Mouse (Mus musculus) layer of hippocampus, adult 9-10 months (tissue): ENCODE results near the gene Mrpl9.

Source experiments
- DNase-seq: peaks from one replicate; pipeline ENCODE4 v3.0.0; 2022; ENCODE audit warnings: low spot score

The Mrpl9 gene

DNA sequence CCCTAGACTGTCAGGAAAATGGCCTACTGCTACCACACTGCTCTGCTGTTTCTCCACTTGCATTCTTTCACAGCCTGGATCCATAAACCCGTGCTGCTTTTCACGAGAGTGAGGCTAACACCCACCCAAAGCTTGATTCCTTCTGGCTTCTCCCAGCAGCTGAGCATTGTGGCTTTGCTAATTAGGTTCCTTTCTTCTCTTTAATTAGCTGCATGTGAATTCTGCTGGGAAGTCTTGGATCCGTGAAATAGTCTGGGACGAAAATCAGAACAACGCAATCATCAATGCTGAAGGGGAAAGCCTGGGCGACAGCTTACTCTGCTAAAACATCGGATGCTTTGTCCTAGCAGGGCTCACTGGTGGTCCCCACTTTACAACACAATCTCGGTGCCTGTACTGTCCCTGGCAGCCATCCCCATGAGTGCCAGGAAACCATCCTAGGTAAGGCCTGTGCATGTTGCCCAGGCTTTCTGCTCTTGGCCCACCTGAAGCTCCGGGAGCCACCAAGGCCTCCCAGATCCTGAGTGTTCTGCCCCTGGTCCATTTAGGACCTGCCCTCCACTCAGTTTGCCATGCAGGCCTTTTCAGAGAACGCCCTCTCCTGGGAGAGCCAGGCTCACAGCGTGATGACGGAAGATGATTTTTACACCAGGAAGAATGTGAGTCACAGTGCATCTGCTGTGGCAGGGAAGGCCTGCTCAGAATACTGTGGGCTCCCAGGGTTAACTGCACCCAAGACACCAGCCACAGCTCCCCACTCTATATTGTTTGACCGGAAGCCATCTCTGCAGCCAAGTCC, 22.7 kb downstream of the Mrpl9 start:
- DNase-seq: no peak

DNA sequence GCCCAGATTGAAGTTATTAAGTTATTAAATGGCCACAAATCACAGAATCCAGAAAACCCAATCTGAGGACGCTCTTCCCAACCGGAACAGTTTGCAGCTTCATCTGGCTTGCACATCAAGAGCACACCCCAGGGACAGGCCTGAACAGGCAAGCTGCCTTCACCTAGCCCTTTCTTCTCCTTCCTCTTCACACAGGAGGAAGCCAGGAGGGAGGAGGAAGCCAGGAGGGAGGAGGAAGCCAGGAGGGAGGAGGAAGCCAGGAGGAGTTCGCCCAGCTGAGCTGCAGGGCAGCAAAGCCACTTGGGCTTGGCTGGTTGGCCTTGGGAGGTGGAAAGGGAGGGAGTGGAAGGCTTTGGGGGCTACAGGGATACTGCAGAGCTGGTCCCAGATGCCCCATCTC, 25.8 kb downstream of the Mrpl9 start:
- no peak for DNase-seq

DNA sequence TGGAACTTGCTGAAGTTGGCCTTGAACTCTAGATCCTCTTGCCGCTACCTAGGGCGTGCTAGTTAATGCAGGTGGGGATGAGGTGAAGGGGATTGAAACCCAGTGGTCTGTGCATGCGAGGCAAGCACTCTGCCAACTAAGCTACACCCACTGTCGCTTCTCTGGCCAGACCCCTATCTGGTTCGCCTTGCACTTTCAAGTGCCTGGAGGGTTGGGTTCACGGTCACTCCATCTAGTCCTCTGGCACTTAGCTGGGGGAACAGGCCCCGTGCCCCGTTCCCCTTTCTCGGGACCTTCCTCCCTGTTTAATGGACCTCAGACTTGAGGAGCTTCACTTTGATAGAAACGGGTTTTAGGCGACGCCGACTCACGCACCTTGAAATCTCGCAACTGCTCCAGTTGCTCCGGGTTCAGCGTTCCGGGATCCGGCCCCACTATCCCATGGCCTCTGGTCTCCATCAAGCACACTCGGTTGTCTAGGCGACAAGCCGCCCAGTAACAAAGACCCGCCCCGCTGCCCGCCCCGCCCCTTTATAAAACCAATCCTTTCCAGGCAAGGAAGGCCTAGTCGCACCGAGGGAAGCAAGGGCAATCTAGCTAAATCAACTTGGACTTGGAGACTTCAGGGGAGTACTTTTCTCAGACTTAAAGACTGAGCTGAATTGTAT, 29.5 kb downstream of the Mrpl9 start:
- no peak for DNase-seq

DNA sequence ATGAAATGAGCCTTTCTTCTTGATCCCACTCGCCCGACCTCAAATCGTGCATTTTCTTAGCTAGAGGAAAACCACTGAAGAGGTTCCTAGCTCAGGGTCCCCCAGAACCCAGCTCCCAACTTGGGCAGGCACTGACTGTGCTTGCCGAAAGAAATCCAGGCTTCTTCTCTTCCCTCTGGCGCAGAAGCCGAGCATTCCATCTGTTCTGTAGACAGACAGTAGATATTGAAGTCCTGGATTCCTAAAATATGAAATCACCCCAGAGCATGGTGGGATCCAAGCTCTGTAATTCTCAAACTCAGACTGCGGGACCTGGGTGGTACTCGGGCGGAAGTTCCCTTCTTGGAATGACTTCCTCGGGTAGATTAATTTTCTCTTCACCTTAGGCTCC, 30.0 kb downstream of the Mrpl9 start:
- no peak for DNase-seq

DNA sequence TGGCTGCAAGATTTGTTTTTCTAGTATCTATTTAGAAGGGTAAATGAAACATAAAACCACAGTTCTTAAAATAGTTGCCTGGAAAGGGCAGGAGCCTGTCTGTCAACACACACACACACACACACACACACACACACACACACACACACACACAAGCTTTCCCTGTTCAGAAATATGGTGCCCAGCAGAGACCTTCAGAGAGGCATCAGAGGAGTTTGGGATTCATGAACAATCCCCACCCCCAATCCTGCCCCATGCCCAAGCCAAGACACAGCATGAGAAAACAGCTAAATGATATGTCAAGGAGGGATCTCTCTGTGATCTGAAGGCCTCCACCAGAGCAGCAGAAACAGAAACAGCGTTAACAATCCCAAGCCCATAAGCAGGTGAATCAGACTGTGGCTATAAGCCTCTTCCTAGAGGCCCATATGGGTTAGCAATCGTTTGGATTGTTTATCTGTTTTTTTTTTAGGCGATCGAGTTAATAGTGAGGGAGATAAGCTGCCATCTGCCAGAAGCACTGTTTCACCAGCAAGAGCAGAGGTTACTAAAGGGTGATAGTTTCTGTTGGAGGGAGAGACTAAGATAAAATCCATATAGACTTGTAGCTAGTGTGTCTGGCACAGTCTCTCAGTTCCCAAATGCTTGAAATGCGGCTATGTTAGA, 30.6 kb downstream of the Mrpl9 start:
- no peak for DNase-seq

DNA sequence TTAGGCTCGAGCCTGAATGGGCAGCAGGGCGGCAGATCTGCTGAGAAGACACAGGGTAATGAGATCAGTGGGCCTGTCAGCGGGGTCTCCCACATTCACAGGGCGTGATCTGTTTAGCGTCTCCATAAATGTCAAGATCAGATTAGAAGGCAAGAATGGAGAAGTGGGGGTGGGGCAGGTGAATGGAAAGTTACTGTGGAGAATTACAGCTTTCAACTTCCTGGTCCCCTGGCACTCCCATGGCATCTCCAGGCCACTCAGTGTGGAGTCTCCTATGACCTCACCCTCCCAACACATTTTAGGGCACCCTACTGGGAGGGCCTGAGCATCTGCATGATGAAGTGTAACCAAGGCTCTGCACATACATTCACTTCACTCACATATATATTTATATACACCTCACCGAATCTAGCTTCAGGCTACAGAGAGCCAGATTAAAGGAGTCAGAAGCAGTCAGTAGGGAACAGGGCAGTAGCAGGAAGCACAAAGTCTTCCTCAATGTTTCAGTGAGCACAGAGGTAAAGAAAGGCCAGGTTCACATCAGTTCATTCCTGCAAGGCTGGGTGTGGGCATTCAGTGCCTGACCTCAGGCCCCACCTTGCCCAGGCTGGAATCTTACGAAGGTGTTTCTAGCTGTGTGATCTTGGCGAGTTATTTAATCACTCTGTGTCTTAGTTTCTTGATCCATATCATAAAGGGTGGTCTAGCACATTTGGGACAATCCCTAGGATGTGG, 33.4 kb downstream of the Mrpl9 start:
- no peak for DNase-seq

DNA sequence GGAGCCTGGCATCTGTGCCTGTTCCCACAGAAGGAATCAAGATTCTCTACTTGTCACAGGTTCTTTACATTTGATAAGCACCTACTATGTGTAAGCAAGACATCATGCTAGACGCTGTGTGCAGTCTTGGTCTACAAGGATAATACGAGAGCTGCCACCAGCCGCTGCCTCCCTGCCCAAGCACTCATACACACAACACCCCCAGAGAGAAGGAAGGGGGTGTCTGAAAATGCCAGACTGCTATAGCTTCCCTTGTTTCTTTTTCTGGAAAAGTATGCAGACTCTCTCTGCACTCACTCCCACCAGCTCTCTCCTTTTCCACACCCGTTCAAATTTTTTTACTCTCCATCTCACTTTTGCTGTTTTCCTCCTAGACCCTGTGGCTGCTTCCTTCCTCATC, 34.3 kb downstream of the Mrpl9 start:
- no peak for DNase-seq

DNA sequence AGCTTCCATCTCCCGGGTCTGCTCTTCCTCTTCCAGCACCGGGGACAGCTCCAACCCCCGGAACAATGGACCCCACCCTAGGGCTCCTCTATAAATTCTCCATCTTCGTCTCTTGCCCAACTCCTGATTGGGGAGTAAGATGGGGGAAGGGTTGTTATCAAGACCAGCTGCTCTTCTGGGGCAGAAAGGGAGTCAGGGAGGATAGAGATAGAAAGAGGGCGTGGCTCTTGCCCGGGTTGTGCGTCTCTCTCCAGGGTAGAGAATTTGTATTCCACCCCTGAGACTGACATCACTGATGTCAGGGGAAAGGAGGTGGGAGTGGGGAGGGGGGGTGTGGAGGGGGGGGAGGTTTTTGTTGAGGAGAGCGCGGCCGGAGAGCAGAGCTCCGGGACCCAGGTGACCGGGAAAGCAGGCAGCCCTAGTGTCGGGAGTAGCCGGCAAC, 34.9 kb downstream of the Mrpl9 start, which contains the start of gene Celf3:
Gene Celf3 (plus strand): TSS at position 315 of the 442 bp plus-strand sequence.
- no peak for DNase-seq

DNA sequence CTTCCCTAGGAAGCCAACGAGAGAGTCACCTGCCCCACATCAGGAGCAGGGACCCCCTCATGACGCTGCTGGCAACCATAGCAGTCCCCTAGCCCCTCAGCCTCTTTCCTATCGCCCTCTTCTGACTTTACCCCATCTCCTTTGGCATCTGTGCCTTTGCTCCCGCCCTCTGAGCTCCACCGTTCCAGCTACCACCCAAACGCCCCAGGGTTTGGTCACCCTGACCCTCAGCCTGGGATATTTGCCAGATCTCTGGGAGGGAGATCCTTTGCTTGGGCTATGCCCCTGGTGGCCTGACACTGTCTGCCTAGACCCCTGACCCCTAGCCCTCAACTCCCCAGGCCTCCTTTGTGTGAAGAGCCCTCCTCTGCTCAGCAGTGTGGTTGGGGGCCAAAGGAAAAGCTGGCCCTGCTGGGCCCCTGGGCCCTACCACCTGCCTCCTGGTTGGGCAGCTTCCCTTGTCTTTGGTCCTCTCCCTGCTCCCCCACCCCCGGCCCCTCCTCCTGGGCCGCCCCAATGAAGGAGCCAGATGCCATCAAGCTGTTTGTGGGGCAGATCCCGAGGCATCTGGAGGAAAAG, 35.6 kb downstream of the Mrpl9 start:
- no peak for DNase-seq

DNA sequence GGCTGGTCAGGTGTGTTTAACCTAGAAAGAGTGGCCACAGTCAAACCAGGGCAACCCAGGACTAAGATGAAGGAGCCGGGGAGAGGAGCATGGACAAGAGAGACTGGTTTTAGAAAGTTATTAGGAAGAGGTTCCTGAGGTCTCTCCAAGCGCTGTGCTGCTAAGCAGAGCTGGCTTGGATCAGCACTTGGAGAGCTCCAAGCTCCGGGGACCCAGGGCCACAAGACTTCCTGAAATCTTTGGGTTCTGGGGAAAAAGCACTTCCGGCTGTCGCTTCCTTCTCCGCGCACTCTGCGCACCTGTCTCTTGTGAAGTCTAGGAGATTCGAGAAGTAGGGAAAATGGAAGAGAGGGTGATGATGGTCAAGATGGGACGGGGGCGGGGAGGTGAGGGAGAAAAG, 36.4 kb downstream of the Mrpl9 start:
- DNase-seq: no peak

DNA sequence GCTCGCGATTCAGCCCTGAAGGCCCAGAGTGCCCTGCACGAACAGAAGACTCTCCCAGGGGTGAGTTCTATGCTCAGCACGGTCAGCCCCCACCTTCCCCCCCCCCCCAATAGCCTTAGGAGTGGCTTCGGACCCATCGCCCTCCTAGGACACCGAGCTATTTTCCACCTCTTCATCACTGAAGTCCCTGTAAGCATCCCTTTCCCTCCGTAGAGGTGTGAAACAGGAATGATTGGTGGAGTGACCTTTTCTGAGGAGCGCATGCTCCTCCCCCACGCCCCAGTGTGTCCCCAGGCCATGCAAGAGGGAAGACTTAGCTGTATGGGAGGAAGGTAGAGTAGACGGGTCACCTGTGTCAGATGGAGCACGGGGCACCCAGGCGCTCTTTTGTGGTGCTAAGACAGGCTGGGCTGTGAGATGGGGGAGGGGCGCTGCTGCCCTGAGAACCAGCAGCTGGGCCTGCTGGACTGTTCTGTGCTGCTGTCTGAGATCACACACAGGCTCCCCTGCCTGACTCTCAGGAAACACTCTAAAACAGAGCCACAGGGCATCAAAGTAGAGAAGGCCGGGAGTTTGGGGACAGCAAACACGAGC, 37.3 kb downstream of the Mrpl9 start, which contains the start of gene Riiad1:
Gene Riiad1 (minus strand): TSS at position 51 of the 594 bp plus-strand sequence.
- DNase-seq: no peak

DNA sequence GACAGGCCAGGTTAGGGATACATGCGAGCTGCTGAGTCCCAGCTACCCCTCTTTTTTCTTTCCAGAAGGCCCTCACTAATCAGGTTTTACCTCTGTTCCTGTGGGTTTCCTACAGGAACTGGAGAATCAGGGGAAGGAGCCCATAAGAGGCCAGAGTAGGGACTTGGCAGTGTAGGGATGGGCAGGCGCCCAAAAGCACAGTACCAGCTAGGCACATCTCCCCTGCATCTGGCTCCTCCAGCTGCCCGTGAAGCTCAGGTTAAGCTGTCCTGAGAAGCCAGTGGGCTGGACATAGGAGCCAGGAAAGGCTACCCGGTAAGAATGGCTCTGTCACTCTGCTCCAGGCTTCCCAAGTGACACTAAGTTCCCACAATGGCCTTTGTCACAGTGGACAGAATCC, 38.3 kb downstream of the Mrpl9 start:
- no peak for DNase-seq

DNA sequence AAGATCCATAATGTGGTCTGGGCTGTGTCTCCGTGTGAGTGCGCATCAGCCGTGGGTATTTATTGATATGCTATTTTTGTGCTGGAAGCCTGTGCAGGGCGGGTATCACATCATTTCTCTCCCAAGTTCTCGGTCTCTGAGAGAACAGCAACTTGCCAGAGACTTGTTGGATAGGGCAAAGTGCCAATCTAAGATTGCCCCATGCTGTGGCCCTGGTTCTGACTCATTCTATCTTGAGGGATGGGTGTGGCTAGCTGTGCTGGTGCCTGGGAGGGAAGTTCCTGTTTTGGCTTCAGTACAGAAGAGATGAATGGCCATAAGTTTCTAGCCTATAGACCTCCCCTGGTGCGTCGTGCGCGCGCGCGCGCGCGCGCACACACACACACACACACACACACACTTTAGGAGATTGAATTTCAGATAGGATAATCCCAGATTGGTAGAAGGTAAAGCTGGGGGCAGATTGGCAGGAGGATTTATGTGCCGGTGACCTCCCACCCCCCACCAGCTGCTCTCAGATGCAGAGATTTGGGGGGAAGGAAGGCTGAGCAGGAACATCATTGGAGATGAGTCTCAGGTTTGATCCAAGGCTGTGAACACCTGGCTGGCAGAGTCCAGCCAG, 39.8 kb downstream of the Mrpl9 start:
- no peak for DNase-seq

DNA sequence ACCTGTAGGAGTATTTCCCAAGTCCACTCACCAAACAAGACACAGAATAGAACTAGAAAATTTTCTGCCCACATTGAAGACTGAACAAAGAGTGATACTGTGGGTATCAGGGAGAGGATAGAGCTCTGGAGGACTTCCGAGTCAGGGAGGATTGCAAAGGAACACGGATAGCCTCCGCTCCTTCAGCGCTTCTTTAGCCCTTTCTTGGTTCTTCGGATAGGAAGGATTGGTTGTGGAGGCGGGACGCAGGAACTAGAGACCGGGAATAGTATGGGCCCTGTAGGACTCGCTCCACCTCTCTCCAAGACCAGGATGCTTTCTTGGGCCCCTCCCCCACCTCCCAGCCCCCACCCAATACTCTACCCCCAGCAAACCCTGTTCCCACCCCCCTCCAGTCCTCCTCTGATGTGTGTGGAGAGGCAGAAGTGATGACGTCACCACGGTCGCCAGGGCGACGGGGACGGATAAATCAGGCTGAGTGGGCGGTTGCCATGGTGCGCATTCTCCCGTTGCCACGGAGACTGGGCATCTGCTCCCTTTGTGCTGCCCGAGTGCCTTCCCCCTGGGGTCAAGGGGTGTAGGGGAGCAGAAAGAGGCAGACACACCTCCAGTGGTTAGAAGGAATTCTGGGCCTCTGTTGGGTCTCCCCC, 40.8 kb downstream of the Mrpl9 start:
- DNase-seq: peak; percentile 92

DNA sequence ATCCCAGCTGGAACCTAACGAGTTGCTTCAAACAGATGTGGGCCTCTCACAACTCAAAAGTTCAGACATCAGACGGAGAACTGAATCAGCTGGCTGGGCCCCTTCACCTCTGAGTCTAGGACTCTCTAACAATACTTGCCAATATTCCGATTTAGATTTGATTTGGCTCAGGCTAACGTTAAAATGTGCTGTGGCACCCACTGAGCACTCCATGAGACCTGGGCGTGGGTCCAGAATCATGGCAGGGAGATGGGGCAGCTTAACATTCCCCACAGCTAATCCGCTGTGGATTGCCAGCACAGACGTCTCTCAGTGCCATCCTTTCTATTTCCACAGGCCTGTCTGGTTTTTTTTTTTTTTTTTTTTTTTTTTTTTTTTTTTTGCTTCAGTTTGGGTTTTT, 42.8 kb downstream of the Mrpl9 start:
- DNase-seq: no peak

DNA sequence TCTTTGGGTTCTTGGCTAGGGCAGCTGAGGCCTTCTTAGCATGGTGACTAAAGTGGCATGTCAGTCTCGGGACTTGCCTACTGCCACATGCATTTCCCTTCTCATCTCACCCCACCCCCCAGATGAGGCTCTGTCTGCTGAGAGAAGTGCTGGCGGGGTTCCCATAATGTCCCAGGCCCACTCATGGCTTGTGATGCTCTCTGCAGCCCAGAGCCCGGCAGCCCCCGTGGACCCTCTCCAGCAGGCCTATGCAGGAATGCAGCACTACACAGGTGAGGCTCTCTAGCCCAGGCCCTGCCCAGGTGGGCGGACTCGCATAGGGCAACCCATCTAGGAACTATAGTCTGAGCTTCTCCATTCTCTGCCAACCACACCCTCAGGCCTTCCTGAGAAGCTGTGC, 44.5 kb downstream of the Mrpl9 start:
- DNase-seq: no peak

DNA sequence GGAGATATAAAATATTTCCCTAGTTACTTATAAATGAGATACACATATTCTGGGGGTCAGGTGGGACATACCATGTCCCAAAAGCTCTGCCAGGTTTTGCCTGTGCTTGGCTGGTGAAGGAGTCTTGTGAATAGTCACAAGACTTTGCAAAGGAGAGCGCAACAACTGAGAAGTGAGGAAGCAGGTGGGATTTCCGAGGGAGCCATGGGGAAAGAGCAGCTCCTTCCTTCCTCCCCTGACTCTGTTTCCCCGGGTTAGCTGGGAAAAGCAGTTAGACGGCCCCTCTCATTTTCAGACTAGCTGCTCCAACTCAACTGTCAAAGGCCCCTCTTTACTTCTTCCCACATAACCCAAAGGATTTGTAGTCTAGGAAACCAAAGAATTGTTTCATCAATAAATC, 54.0 kb downstream of the Mrpl9 start:
- no peak for DNase-seq
